Mouse (Mus musculus): ENCODE results near the gene Meis1.

Meis1 gene

DNA sequence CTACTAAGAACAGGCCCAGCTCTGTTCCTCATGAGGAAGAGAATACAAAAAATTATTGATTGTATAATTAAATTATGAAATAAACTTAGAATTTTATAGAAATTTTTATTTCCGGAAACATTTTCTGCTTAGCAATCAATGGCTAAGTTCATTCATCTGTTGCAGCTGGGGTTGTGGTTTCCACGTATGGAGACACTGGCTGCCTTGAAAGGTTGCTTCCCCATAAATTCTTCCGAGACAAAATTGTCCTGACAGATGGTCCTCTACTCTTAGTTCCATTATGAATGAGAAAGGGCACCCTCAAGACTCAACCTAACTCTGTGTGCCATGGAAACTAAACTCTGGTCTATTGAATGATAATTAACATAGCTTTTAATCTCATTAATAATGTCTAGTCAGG is 111.9 kb downstream of the Meis1 start:
- DNase-seq (ENCODE audit: low read depth, low spot score) = no peak

DNA sequence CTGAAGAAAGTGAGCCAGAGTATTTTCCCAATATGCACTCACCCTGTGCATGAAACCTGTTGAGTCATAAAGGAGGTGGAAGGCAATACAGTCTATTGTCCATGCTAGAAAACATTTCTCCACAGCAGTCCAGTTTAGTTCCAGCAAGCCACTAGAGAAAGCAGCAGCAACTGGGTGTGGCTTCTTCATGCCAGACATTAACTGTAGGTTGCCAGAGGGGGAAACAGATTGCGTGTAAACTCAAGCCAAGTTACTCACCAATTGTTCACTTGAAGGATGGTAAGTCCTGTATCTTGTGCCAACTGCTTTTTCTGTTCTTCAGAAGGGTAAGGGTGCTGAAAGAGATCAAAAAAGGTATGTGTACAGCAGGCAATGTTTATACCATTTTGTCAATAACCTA is 113.4 kb downstream of the Meis1 start:
- DNase-seq (ENCODE audit: low read depth, low spot score) = no peak

DNA sequence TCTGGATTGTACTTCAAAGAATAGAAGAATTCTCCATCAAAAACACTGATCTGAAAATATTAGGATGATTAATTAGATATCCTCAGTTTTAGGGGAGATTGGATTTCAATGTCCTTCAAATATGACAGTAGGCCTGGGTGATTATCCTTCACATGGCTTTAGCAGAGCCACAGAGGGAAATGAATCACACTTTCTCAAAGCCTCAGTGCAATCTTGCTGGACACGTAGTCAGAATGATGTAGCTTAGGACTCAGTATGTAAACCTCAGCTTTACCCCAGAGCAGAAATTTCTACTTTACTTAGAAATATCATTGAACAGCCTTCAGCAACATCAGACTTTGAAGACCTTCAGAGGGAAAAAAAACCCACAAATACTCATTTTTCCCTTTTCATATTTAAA is 113.9 kb downstream of the Meis1 start:
- no peak for DNase-seq (ENCODE audit: low read depth, low spot score)

DNA sequence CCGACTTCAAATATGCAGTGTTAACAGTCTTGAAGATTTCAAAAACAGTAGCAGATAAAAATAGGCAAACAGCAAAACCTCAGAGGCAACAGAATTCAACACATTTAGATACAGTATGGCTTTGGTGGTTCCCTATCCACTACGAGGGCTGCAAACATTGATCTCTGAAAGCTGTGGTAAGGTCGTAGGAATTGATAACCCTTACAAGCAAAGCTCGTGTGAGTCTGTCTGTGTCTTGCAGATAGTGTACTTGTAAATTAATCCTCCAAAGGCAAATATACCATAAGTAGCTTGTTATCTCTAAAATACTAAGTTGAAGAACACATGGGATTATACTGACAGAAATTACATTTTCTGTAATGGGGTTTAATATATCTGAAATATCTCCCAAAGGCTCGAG is 114.5 kb downstream of the Meis1 start:
- no peak for DNase-seq (ENCODE audit: low read depth, low spot score)

DNA sequence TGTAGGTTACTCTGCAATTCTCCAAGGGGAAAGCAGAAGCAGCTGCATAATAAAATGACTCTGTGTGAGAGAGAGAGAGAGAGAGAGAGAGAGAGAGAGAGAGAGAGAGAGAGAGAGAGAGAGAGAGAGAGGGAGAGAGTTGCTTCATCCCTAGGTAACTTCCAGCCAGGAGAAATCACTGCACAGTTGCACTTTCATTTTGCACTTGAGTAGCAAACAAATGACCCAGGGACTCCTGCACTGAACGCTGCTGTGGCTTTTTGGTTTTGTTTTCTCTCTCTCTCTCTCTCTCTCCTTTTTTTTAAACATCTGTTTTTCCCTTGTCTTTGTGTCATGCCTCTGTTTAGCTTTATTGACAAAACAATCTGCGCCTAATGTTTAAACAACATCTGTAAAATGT is 118.3 kb downstream of the Meis1 start:
- no peak for DNase-seq (ENCODE audit: low read depth, low spot score)

DNA sequence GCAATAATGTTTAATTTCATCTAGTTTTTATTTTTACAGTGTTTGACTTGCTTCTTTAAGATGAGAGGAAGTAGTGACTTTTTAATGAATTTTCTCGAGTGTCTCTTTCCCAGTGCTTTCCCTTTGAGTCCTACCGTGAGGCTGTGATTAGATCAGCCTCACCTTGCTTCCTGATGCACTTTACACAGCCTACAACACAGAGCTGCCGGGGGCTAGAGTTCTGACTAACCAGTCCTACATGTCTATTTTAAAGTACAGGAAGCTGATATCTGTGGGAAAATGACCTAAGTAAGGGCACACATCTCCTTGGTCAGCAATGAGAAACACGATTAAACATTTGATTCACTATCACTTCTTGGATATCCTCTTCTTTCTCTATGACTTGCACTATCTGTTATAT is 119.9 kb downstream of the Meis1 start:
- DNase-seq (ENCODE audit: low read depth, low spot score) = no peak

DNA sequence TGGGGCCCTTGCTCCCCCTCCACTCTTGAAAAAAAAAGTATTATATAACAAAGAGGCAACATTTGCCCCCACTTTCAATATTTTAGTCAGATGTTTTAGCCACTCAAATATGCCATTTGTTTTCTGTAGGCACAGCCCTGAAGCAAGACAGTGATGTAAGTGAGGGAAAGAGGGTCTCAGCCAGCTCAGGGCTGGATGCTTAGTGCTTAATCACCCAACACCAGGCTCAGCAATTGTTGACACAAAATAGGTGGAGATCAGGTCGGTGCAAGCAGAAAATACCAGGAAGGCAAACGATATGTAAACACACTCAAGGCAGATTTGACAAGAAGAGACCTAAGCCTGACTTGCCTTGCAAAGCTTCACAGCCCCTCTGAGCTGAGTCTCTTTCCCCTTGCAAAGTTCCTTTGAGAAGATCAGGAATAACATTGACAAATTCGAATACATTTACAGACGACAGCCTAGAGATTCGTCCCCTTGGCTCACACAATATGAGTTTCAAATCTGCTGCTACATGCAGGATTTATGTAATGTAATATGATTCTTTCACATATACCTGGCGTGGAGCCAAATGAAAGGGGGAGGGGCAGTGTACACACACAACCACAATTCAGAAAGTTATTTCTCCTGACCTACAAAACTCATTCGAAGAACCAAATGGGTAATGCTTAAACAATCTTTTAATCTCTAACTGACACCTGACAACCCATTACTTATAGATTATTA is 120.7 kb downstream of the Meis1 start:
- DNase-seq (ENCODE audit: low read depth, low spot score) = no peak

DNA sequence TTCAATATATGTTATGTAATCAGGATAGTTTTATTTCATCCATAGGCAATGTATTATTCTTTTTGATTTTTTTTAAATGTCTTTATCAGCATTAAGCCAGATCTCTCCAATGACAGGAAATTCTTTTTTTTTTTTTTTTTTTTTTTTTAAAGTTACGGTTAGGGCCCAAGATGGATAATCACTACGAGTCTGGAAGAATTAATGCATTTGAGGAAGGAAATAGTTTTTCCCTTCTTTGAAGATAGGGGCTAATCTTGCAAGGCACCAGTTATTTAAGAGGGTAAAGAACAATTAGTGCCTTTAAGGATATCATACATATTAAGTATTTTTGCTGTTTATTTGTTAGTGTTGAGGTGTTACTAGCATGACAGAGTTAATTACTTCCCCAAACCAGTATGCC is 121.5 kb downstream of the Meis1 start:
- no peak for DNase-seq (ENCODE audit: low read depth, low spot score)

DNA sequence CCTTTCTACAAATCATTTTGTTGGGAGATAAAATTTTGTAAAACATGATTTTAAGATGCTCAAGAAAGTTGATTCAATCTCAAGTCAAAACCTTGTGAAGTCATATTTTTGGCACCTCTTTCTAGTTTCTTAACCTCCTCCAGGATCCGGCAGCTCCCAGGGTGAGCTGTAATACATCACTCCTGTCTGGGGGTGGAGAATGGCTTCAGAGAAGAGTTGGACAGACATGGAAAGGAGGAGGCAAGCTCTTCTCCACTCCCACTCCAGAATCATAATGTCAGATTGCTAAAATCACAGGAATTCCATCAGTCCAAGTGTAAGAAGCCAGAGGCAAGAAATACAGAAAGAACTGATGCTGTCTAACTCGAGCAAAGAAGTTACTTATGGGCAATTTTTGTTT is 126.3 kb downstream of the Meis1 start:
- DNase-seq (ENCODE audit: low read depth, low spot score) = no peak

DNA sequence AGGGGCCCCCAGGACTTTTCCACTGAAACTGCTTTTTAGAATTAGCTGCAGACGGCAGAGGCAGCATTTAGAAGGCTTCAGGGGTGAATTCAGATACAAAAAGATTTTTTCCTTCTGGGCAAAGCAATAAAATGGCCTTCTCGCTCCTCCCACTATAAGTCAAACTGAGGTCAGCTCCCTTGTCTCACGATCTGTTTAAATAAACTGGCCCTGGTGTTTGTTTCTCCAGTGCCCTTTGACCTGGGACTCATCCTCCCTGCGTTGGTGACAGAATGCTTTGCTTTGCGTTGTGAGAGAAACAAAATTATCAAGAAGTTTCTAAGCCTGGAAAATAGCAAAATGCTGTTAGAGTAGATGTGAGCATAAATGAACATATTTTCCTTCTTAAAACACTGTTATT is 129.6 kb downstream of the Meis1 start:
- no peak for DNase-seq (ENCODE audit: low read depth, low spot score)

DNA sequence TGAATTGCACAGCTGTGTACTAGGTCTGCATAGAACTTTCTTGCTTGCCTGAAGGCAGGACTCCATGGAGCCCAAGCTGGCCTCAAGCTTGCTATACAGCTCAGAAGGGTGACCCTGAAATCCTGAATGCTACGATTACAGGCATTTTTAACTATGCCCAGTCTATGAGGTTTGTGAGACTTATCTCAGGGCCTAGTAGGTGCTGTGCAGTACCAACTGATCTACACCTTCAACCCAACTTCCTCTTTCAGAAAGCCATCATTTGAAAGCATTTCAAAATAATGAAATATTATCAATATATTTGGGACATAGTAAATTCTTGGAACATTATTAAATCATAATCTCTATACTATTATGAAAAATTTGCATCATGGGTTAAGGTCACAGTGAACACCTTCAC is 130.1 kb downstream of the Meis1 start:
- no peak for DNase-seq (ENCODE audit: low read depth, low spot score)

DNA sequence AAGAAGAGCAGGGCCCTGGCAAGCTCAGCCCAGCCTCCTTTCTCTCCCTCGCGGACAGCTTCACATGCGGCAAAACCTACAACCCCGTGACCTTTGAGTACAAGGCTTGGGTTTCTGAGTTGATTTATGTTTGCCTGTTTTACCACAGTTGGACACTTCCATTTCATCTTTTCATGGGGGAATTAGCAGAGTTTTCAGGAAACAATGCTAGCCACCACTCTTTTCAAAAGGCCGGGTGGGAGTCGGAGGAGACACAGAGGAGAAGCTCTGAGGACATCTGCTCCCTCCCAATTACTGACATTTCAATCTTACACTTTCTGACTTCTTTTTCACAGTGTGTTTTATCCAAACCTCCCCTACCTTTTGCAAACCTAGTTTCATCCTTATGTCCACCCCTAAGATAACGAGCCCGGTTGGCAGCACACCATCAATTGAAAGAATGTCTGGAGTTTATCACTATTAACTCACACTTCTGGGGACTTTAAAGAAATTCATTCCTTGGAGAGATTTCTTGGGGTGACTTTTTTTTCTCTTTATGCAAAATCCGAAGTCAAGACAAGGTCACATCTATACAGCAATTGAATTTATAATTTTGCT is 133.0 kb downstream of the Meis1 start:
- DNase-seq (ENCODE audit: low read depth, low spot score) = no peak

DNA sequence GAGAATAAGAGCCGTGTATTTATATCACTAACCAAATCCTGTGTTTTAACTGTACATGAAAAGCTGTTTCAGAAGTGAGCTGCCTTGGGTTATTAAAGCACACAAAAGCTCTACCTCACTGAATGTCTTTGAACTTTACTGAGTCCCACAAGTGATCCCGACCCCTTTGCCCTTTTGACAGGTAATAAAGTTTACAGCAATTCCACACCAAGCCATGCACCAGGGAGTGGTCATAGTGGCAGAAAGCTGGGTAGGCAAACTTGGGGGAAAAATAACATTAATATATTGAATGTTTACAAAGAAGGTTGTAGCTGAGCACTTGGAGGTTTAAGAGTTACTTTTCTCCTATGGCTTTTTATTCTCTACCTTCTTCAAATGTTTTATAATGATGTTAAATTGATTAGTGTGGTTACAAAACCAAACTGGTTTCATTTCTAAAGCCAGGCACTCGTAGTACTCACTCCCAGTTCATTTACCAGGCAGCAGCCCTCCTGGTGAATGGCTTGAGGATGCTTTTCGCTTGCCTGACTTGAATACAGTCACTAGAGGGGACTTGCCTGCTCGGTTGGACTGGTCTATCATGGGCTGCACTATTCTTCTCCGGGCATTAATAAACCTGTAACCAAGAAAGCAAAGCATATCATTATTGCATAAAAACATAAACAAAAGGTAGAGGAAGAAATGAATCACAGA is 133.6 kb downstream of the Meis1 start:
- DNase-seq (ENCODE audit: low read depth, low spot score) = no peak

DNA sequence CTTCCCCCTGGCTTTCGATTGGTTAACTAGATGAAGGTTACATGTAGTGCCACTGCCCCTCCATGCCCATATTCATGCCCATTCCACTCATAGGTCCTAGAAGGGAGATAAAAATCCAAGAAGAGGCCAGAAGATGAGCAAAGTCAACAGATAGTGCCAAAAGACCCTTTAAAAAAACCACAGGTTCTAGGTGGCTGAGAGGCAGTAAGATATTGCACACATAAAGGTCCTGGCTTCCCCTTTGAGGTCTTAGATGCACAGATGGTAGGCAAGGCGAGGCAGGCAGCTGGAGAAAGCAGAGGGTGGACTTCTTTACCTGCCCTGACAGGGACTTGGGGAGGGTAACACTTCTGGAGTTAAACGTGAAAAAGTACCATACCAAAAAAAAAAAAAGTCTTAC is 134.8 kb downstream of the Meis1 start:
- no peak for DNase-seq (ENCODE audit: low read depth, low spot score)

DNA sequence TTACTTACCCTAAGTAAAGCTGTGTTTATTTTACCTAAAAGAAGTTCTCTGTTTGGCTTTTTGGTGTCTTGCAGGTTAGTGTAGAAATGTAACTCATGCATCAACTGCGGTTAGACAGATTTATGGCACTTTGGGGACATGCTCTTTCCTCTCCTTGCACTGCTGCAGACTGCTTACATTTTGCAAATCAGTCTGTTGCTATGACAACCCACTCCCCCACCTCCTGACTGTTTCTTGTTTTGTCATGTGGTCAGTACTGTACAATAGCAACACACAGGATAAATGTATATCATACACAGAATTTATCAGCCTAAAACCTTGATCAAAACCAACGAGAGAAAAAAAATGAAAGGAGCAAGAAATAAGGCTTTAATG is 135.3 kb downstream of the Meis1 start:
- DNase-seq (ENCODE audit: low read depth, low spot score) = peak; percentile 65

DNA sequence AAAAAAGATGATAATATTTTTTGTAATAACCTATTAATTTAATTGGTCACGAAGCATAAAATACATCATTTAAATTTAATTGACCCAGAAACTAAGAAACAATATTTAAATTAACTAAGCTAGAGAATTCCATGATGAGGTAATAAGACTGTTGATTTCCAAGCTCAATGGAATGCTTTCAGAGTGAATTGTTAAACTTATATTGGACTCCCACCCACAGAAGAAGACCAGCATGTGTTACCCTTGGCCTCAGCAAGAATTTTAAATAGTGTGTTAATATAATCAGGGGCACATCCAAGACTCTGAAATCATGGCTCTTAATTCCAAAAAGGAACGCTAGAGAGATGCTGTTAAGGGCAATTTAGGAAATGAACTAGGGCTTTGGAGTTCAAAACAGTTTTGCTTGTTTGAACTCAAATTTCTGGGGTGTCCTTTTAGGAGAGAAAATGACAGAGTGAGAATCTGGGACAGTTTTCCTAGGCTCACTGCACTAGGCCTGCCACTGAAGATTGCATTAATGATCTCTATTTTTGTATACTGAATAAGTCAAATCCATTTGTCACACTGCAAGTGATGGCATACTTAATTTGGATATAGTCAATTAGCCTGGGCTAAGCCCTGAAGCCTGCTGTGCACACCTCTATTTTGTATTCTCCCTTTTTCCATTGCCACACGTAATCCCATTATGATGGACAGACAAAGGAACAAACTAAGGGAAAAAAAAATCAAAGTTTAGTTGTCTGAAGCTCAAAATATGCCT is 135.9 kb downstream of the Meis1 start:
- DNase-seq (ENCODE audit: low read depth, low spot score) = no peak

DNA sequence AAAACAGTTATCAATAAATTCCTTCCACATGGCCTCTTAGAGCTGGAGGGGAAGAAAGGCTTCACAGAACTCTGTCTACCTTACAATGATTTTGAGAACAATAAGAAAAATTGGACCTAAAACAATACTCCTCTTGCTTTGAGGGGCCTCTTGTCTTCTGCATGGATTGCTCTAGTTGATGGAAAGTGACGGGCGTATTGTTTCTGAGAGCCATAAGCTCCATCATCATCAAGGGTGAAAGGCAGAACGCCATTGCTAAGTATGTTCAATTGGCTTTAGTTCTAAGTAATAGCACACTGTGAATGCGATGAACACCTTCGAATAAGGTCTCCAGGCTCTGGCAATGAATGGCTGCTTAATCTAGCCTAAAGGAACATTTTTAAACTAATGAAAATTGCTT is 136.5 kb downstream of the Meis1 start:
- no peak for DNase-seq (ENCODE audit: low read depth, low spot score)

DNA sequence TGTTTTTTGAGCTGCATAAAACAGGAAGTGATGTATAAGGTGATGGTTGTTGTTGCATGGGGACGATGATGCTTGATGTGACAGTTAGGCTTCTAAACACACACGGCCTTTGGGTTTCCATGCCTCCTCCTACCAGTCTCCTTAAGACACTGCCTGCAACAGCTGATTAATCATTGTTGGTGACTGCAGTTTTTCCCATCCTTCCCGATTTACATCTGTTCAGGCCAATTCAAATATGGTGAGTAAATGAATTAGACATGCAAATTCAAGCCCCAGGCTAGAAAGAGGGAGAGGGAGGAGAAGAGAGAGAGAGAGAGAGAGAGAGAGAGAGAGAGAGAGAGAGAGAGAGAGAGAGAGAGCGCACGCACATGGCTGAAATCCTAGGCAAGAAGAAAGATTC is 138.0 kb downstream of the Meis1 start:
- no peak for DNase-seq (ENCODE audit: low read depth, low spot score)

DNA sequence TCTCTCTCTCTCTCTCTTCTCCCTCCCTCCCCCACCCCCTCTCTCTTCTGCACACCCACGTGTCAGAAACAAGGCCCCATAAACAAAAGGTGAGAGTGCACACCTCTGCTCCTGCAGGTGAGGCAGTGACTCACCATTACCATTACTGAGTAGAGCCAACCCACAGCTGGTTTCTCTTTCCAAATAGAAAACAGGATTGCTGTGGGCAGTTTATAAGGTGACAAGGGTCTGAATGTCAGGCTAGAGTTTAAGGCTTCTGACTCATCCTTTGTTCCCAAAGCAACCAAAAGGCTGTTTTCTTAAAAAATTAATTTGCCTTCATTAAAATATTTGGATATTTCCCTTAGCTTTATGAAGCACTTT is 139.3 kb downstream of the Meis1 start:
- no peak for DNase-seq (ENCODE audit: low read depth, low spot score)

DNA sequence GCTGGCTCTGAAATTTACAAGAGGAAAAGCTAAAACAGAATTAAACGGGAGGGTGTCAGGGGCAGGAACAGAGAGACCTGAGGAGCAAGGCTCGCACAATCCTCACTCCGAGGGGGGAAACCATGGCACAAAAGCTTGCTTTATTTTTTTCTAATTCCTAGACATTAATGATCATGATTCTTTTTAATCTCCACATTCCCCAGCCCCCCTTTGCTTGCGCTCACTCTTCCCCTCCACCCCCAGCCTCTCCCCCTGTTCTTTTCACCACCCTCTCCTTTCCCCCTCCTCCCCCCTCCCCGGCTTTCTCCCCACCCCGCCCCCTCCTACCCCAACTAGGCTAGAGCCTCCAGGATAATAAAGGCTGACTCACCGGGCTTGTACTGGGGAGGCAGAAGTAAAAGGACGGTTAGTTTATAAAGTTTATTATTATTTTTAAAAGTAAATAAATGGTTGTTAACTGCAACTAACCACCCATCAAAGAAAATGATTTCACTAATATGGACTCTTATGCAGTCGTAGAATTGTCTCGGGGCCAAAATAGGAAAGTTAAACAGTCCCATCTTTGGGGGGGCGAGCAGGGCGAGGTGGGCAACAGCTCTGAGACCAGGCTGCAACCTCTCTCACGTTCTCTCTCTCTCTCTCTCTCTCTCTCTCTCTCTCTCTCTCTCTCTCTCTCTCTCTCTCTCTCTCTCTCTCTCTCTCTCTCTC is 139.9 kb downstream of the Meis1 start:
- peak; percentile 10 for DNase-seq (ENCODE audit: low read depth, low spot score)

DNA sequence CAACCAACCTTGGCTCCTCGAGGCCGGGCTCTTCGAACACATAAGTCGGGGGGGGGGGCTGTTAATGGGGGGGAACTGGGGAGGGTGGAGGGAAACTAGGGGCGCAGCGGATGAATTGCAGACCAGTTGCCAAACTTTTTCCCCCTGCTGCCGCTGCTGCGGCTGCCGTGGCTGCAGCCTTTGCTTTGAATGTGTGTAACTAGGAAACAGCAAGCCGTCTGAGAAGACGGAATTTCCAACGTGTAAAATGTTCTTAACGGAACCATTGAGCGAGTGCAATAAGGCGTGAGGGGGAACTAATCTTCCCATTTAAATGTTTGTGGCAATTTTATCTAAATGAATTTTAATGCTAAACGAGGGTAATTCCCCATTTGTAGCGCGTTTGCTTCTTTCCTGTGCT is 140.8 kb downstream of the Meis1 start:
- DNase-seq (ENCODE audit: low read depth, low spot score) = peak; percentile 70

DNA sequence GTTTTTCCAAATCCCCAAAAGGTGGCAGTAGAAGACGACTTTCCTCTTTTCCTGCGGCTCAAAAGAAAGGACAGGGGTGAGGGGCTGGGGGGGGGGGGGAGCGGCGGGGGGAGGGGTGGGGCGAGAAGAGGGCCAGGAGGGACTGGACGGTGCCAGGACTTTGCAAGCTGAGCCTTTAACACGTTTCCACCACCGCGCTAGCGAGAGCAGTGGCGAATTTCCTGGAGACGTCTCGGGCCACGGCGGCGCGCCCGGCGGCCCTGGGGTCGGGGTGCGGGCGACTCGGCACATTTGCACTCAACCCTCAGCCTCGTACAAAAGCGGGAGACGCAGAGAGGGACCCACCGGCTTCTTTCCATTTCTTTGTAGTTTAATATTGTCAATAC is 141.2 kb downstream of the Meis1 start:
- DNase-seq (ENCODE audit: low read depth, low spot score) = peak; percentile 79

Data from R1 (cell line).